9 mouse cellular contexts compared by ENCODE assay signal in genomic region chr2:26309739-26310138, GRCm38 (mm10). TPM values are rescaled to one million over a fixed set of nuclear protein-coding genes. Genes with fewer than 3 reads are reported as not detected.
DNase-seq lines count a peak whose midpoint lies in the region; ATAC-seq and TF ChIP-seq lines count a peak whose summit lies in the region.
"Had no signal": no experiment of that assay in that cellular context is flagged by ENCODE, and none has a peak within 500 bp of the region (broad histone marks: within the 10 kb centered on the region; RNA-seq: fewer than 3 reads in every experiment).

No protein-coding gene starts in this region.

- peaks cover 35% of the 10 kb centered on the region for H3K4me1 ChIP-seq in heart, embryonic 12.5 days (replicated peaks)
- H3K4me1 ChIP-seq in hindbrain, embryonic 11.5 days (replicated peaks; ENCODE audit: control insufficient read depth, insufficient read depth, low read length), result peaks cover 4% of the 10 kb centered on the region; the same call in 1 of the 2 replicates
- H3K4me1 ChIP-seq in liver, adult 2 months (ENCODE audit: control insufficient read depth, insufficient read depth, low read length), result no peaks in the 10 kb centered on the region

- peak; percentile 63; the same call in 1 of the 2 replicates for ATAC-seq in heart, embryonic 12.5 days (ENCODE audit: insufficient number of reproducible peaks, low FRiP score)
- ATAC-seq in hindbrain, embryonic 11.5 days (ENCODE audit: low FRiP score), result peak; percentile 40; the same call in 1 of the 2 replicates

- H3K36me3 ChIP-seq in heart, embryonic 12.5 days, result no peaks in the 10 kb centered on the region
- H3K36me3 ChIP-seq in hindbrain, embryonic 11.5 days (ENCODE audit: control insufficient read depth, insufficient read depth, low read length), result no peaks in the 10 kb centered on the region
- no peaks in the 10 kb centered on the region for H3K36me3 ChIP-seq in liver, adult 2 months (ENCODE audit: control insufficient read depth, insufficient read depth, low read length)

- no peak overlapping the region for H3K4me3 ChIP-seq in heart, embryonic 12.5 days
- H3K4me3 ChIP-seq in hindbrain, embryonic 11.5 days (ENCODE audit: low read depth, low read length), result no peak overlapping the region
- no peak overlapping the region for H3K4me3 ChIP-seq in liver, adult 2 months (ENCODE audit: insufficient read depth, low read depth, low read length)

- WGBS in heart, embryonic 12.5 days, result 11% methylated on average over 10 of the region's 10 CpGs
- 25% methylated on average over 10 of the region's 10 CpGs for WGBS in hindbrain, embryonic 11.5 days
- 56% methylated on average over 10 of the region's 10 CpGs for WGBS in liver, adult 2 months

- no peak for DNase-seq in heart, postnatal 25 days (ENCODE audit: low spot score)
- DNase-seq in hindbrain, embryonic 11.5 days (ENCODE audit: low spot score), result peak; percentile 49
- peak; percentile 29 for DNase-seq in liver, adult 2 months (ENCODE audit: extremely low read depth, low read depth, low spot score)
- DNase-seq in retina, postnatal 1 day, result peak; percentile 92
- DNase-seq in left cerebral cortex, adult 9 months (ENCODE audit: low spot score in 2 of 2), result no peak
- no peak for DNase-seq in spleen, postnatal 36 days (ENCODE audit: low spot score in 2 of 2)
- DNase-seq in cerebellum, adult 11-12 months, result no peak

- peak overlapping the region; percentile 30 for H3K4me2 ChIP-seq in heart, embryonic 12.5 days
- H3K4me2 ChIP-seq in hindbrain, embryonic 11.5 days (replicated peaks; ENCODE audit: low read depth, low read length), result no peak overlapping the region

- H3K79me2 ChIP-seq in liver, adult 2 months (ENCODE audit: control insufficient read depth, insufficient read depth, low read length), result no peaks in the 10 kb centered on the region

- peak overlapping the region; percentile 77 for H3K27ac ChIP-seq in heart, embryonic 12.5 days (ENCODE audit: poor library complexity, severe bottlenecking)
- peak overlapping the region; percentile 55 for H3K27ac ChIP-seq in hindbrain, embryonic 11.5 days (ENCODE audit: low read depth, low read length)
- no peak overlapping the region for H3K27ac ChIP-seq in liver, adult 2 months (replicated peaks; ENCODE audit: insufficient read depth, low read depth, low read length)

- intact Hi-C loops in heart, postnatal 25 days (cut with DNase I), result no loop called here

- no peak for TF ChIP-seq CTCF in liver, adult 2 months (IDR thresholded peaks at IDR 0.05; ENCODE audit: low read depth, low read length)

- no peak for TF ChIP-seq POLR2A in liver, adult 2 months (IDR thresholded peaks at IDR 0.05; ENCODE audit: extremely low read depth, insufficient read depth, low read length)

- no peak overlapping the region for H3K9ac ChIP-seq in heart, embryonic 12.5 days
- H3K9ac ChIP-seq in hindbrain, embryonic 11.5 days (ENCODE audit: low read depth, low read length), result no peak overlapping the region
- H3K9ac ChIP-seq in liver, adult 2 months (ENCODE audit: low read depth, low read length), result no peak overlapping the region

- no peaks in the 10 kb centered on the region for H3K9me3 ChIP-seq in heart, embryonic 12.5 days (replicated peaks)
- no peaks in the 10 kb centered on the region for H3K9me3 ChIP-seq in hindbrain, embryonic 11.5 days (ENCODE audit: control insufficient read depth, low read length)

- H3K27me3 ChIP-seq in heart, embryonic 12.5 days (replicated peaks), result no peaks in the 10 kb centered on the region
- no peaks in the 10 kb centered on the region for H3K27me3 ChIP-seq in hindbrain, embryonic 11.5 days (ENCODE audit: control insufficient read depth, insufficient read depth, low read length)
- no peaks in the 10 kb centered on the region for H3K27me3 ChIP-seq in liver, adult 2 months (ENCODE audit: control insufficient read depth, insufficient read depth, low read length)

RNA-seq across cellular contexts. Expression of gene Gpsm1, which starts 5.6 kb away (rescaled TPM):
- 38.0 and 39.9 TPM in 2 replicates for polyA plus RNA-seq in heart, embryonic 12.5 days (2016; fragmentation: Nextera tagmentation; extraction: Ambion mirVana)
- total RNA-seq in heart, postnatal 25 days (2021), result 100 to 1,000 TPM; 195 to 226 TPM
- polyA plus RNA-seq in hindbrain, embryonic 11.5 days (2014; fragmentation: Nextera tagmentation; extraction: Ambion mirVana), result 46.9 and 48.5 TPM in 2 replicates
- 0.74 and 1.6 TPM in 2 replicates for total RNA-seq in liver, adult 2 months (2014; rRNA removed)
- polyA plus RNA-seq in liver, adult 2 months (2012; rRNA removed), result 1.9 and 2.1 TPM in 2 replicates

RNA-seq across cellular contexts. Expression of gene Ccdc187, which starts 15.4 kb away (rescaled TPM):
- polyA plus RNA-seq in heart, embryonic 12.5 days (2016; fragmentation: Nextera tagmentation; extraction: Ambion mirVana), result 0.05 and 0.09 TPM in 2 replicates
- under 1 TPM; 0.08 to 0.18 TPM for total RNA-seq in heart, postnatal 25 days (2021)
- polyA plus RNA-seq in hindbrain, embryonic 11.5 days (2014; fragmentation: Nextera tagmentation; extraction: Ambion mirVana), result 0.07 and 0.19 TPM in 2 replicates
- under 0.01 TPM in 1 of 2 replicates, not detected in the other for total RNA-seq in liver, adult 2 months (2014; rRNA removed)
- 0.04 TPM in 1 of 2 replicates, not detected in the other for polyA plus RNA-seq in liver, adult 2 months (2012; rRNA removed)
- total RNA-seq: hematopoietic stem cell, adult 5-6 weeks had no signal

RNA-seq across cellular contexts. Expression of gene Dnlz, which starts 42.2 kb away (rescaled TPM):
- polyA plus RNA-seq in heart, embryonic 12.5 days (2016; fragmentation: Nextera tagmentation; extraction: Ambion mirVana), result 31.4 and 33.7 TPM in 2 replicates
- 10 to 100 TPM; 20.0 to 21.8 TPM for total RNA-seq in heart, postnatal 25 days (2021)
- 27.3 and 29.6 TPM in 2 replicates for polyA plus RNA-seq in hindbrain, embryonic 11.5 days (2014; fragmentation: Nextera tagmentation; extraction: Ambion mirVana)
- 8.7 and 10.7 TPM in 2 replicates for total RNA-seq in liver, adult 2 months (2014; rRNA removed)
- 16.4 and 22.4 TPM in 2 replicates for polyA plus RNA-seq in liver, adult 2 months (2012; rRNA removed)

RNA-seq across cellular contexts. Expression of gene Card9, which starts 51.0 kb away (rescaled TPM):
- 0.56 and 0.58 TPM in 2 replicates for polyA plus RNA-seq in heart, embryonic 12.5 days (2016; fragmentation: Nextera tagmentation; extraction: Ambion mirVana)
- 1 to 10 TPM; 1.8 to 1.9 TPM for total RNA-seq in heart, postnatal 25 days (2021)
- polyA plus RNA-seq in hindbrain, embryonic 11.5 days (2014; fragmentation: Nextera tagmentation; extraction: Ambion mirVana), result 0.21 and 0.36 TPM in 2 replicates
- total RNA-seq in liver, adult 2 months (2014; rRNA removed), result 0.81 and 0.92 TPM in 2 replicates
- 0.40 and 0.84 TPM in 2 replicates for polyA plus RNA-seq in liver, adult 2 months (2012; rRNA removed)

Comparison
In these comparisons a context has a peak if more than half of its experiments do, and no peak if none do; other contexts are left out.
1. DNase-seq: peak in hindbrain, embryonic 11.5 days (single experiment), liver, adult 2 months (single experiment) and retina, postnatal 1 day (single experiment); none in heart, postnatal 25 days (single experiment), left cerebral cortex, adult 9 months (0 of 2), spleen, postnatal 36 days (0 of 2) and cerebellum, adult 11-12 months (single experiment).
2. RNA of gene Gpsm1, which starts 5.6 kb away (polyA plus RNA-seq): 46.9 to 48.5 TPM in hindbrain, embryonic 11.5 days and 38.0 to 39.9 TPM in heart, embryonic 12.5 days; 1.9 to 2.1 TPM in liver, adult 2 months; every median in the first group is over 10 times any median in the second.